Mouse (Mus musculus): ENCODE results near the gene Bcl2l13. TPM values are rescaled to one million over a fixed set of nuclear protein-coding genes. Genes with fewer than 3 reads are reported as not detected.
A peak's percentile ranks its signal among the peaks of the same experiment; 100 is the strongest.

Gene Bcl2l13
- polyA plus RNA-seq, 1 experiment = 32.8 TPM

DNA sequence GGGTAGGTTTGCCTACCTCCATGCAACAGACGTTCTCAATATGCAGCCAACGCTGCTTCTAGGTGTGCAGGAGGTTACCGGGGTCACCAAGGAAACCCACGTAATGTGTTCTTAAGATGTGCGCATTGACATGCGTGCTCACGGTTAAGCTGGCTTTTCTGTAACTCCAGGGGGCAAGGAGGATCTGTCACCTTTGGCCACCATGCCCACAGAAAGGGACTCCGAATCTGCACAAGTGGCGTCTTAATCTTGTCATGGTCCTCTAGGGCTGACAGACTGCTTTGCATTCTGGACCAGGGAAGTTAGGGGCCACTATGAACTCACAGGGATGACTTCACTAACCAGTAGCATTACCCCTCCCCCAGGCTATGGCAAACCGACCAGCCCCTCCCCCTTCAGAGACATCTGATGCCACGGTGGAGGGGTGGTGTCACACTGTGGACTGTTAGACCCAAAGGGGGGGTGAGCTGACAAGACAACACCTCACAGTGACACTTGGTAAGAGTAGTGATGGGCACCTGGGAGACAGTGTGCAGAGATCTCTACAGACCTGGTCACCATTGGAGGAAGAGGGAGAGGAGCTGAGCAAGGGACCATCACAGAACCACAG lies 102.1 kb downstream of the Bcl2l13 start:
- Histone ChIP-seq H3K79me2 (ENCODE audit: control insufficient read depth, insufficient read depth) (no peaks in the 10 kb centered on the region), H3K4me3 (no peak overlapping the region), H3K4me2 (ENCODE audit: low read depth) (no peak overlapping the region), H3ac (ENCODE audit: control insufficient read depth, insufficient read length) (no peak overlapping the region), H3K36me3 (ENCODE audit: control insufficient read depth, insufficient read depth) (peaks cover 4% of the 10 kb centered on the region), H3K27me3 (ENCODE audit: control insufficient read depth, insufficient read depth, insufficient read length) (no peaks in the 10 kb centered on the region)
- TF ChIP-seq TCF12 (IDR thresholded peaks at IDR 0.05; ENCODE audit: insufficient read depth, poor library complexity, severe bottlenecking) (no peak), REST (IDR thresholded peaks at IDR 0.05; ENCODE audit: insufficient read depth, insufficient read length) (no peak)

DNA sequence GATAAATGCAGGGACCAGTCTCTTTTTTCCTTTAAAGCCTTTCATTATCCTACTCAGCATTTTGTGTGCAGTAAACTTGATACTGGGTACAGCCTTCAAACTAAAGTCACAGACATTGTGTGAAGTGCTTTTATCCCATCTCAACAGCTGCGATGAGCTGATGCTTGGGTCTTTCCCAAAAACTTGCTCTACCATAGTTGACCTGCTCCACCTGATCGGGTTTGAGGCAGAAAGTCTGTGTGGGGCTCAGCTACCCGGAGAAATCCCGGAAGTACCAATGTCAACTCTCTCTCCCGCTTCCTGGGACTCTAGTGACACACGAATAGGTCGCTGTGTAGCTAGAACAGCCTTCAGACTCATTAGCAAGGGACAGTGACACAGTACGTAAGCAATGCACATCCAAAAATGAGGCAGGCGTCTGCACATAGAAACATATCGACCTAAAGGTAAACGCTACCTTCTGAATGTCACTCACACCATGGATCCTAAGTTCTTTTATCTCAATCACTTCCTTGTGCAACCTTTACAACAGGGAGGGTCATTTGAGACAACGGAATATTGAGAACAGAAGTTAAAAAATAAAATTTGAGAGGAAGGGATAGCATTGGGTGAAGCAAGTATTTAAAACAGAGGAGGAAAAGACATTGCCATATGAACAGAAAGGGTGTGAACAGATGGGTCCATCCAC lies 102.9 kb downstream of the Bcl2l13 start:
- TF ChIP-seq TCF12 (IDR thresholded peaks at IDR 0.05; ENCODE audit: insufficient read depth, poor library complexity, severe bottlenecking) = peak; percentile 48
- TF ChIP-seq CEBPB (IDR thresholded peaks at IDR 0.05; ENCODE audit: insufficient read depth, poor library complexity, severe bottlenecking) = no peak
- TF ChIP-seq MYOD1 (IDR thresholded peaks at IDR 0.05; ENCODE audit: control insufficient read depth in 1 of 3, insufficient read length in 2 of 3, low read depth in 2 of 3) = peak in 2 of 3 experiments; percentile 60 to 74
- no peak for TF ChIP-seq USF1 (IDR thresholded peaks at IDR 0.05; ENCODE audit: low read depth)
- no peak for TF ChIP-seq REST (IDR thresholded peaks at IDR 0.05; ENCODE audit: insufficient read depth, insufficient read length)
- no peak for TF ChIP-seq POLR2A (IDR thresholded peaks at IDR 0.05; ENCODE audit: insufficient read length, low read depth)
- peak in 2 of 3 experiments; percentile 58 to 72 for TF ChIP-seq MYOG (IDR thresholded peaks at IDR 0.05; ENCODE audit: control insufficient read depth in 1 of 3, insufficient read depth in 1 of 3, insufficient read length in 2 of 3, low read depth in 2 of 3)
- TF ChIP-seq MAX (IDR thresholded peaks at IDR 0.05; ENCODE audit: low read depth) = no peak
- Histone ChIP-seq H3K27me3 (ENCODE audit: control insufficient read depth, insufficient read depth, insufficient read length) (no peaks in the 10 kb centered on the region), H3K4me3 (no peak overlapping the region), H3K4me2 (ENCODE audit: low read depth) (no peak overlapping the region), H3K36me3 (ENCODE audit: control insufficient read depth, insufficient read depth) (peaks cover 3% of the 10 kb centered on the region), H3ac (ENCODE audit: control insufficient read depth, insufficient read length) (no peak overlapping the region), H3K79me2 (ENCODE audit: control insufficient read depth, insufficient read depth) (no peaks in the 10 kb centered on the region)

DNA sequence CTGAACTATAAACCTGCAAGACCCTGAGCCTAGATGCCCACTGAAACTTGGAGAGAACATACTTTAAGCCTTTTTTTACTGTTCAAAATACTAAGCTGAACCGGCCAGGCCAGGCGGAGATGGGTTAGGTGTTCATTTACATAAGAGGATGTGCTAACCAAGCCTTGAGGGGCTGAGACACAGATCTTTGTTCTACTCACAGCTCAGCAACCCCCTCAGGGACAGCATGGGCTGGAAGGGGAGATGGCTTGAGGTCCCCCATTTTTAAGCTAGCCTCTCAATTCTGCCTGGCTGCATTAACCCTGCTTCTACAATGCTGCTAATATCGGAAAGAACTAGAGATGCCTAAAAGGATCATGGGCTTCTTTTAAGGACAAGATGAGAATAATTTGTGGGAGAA lies 103.8 kb downstream of the Bcl2l13 start:
- H3K4me2 ChIP-seq (ENCODE audit: low read depth) = no peak overlapping the region
- H3K4me3 ChIP-seq = no peak overlapping the region
- no peaks in the 10 kb centered on the region for H3K27me3 ChIP-seq (ENCODE audit: control insufficient read depth, insufficient read depth, insufficient read length)
- no peaks in the 10 kb centered on the region for H3K79me2 ChIP-seq (ENCODE audit: control insufficient read depth, insufficient read depth)
- H3K36me3 ChIP-seq (ENCODE audit: control insufficient read depth, insufficient read depth) = no peaks in the 10 kb centered on the region
- TF ChIP-seq E2F4 (IDR thresholded peaks at IDR 0.05; ENCODE audit: insufficient read depth) (no peak), SRF (IDR thresholded peaks at IDR 0.05; ENCODE audit: control insufficient read depth, insufficient read length, low read depth) (no peak)
- H3ac ChIP-seq (ENCODE audit: control insufficient read depth, insufficient read length) = no peak overlapping the region

DNA sequence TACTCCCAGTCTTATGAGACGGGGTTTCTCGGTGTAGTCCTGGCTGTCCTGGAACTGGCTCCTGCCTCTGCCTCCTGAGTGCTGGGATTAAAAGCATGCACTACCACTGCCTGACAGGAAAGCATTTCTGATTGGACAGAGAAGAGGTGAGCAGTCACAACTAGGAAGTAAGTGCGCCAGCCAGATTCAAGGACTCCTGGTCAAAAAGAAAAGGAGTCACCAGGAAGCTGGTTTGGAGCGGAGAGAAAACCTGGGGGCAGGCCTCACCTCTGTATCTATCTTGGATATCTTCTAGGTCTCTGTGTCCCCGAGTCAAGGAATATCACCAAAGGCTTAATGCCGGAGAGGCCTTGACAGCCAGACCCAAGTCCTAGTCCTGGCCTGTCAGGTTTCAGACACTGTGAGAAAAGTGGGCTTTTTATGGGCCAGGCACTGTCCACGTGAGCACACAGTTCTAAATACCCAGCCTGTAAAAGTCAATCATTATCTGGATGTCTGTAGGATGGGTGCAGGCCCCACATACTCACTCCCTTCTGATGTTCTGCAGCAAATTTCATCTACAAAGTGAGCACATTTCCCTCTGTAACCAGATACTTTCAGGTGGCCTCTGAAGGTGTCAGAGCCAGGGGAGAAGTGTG lies 104.6 kb downstream of the Bcl2l13 start:
- no peak overlapping the region for H3K4me3 ChIP-seq
- no peaks in the 10 kb centered on the region for H3K27me3 ChIP-seq (ENCODE audit: control insufficient read depth, insufficient read depth, insufficient read length)
- H3K79me2 ChIP-seq (ENCODE audit: control insufficient read depth, insufficient read depth) = no peaks in the 10 kb centered on the region
- TF ChIP-seq CEBPB (IDR thresholded peaks at IDR 0.05; ENCODE audit: insufficient read depth, poor library complexity, severe bottlenecking) (no peak), TCF12 (IDR thresholded peaks at IDR 0.05; ENCODE audit: insufficient read depth, poor library complexity, severe bottlenecking) (no peak), MYOD1 (IDR thresholded peaks at IDR 0.05; ENCODE audit: control insufficient read depth in 1 of 3, insufficient read length in 2 of 3, low read depth in 2 of 3) (no peak), MYOG (IDR thresholded peaks at IDR 0.05; ENCODE audit: control insufficient read depth in 1 of 3, insufficient read depth in 1 of 3, insufficient read length in 2 of 3, low read depth in 2 of 3) (no peak)
- H3K36me3 ChIP-seq (ENCODE audit: control insufficient read depth, insufficient read depth) = no peaks in the 10 kb centered on the region
- no peak overlapping the region for H3ac ChIP-seq (ENCODE audit: control insufficient read depth, insufficient read length)
- H3K4me2 ChIP-seq (ENCODE audit: low read depth) = no peak overlapping the region

DNA sequence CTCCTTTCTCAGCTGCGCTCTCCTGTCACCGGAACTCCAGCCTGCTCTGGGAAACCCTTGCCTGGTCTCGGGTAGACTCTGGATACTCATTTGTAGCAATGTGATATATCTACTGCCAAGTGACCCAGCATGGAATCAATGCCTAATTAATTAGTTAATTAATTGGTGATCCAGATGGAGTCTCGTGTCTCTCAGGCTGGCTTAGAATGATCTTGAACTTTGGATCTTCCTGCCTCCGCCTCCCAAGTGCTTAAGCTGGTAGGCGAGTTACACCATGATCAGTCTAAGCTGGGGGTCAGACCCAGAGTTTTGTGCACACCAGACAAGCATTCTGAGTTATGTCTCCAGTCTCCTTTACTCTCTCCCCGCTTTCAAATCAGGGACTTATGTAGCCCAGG lies 105.1 kb downstream of the Bcl2l13 start:
- H3K36me3 ChIP-seq (ENCODE audit: control insufficient read depth, insufficient read depth) = no peaks in the 10 kb centered on the region
- H3K79me2 ChIP-seq (ENCODE audit: control insufficient read depth, insufficient read depth) = no peaks in the 10 kb centered on the region
- no peak overlapping the region for H3ac ChIP-seq (ENCODE audit: control insufficient read depth, insufficient read length)
- H3K4me3 ChIP-seq = no peak overlapping the region
- TF ChIP-seq E2F4 (IDR thresholded peaks at IDR 0.05; ENCODE audit: insufficient read depth) = no peak
- no peak for TF ChIP-seq MYOG (IDR thresholded peaks at IDR 0.05; ENCODE audit: control insufficient read depth in 1 of 3, insufficient read depth in 1 of 3, insufficient read length in 2 of 3, low read depth in 2 of 3)
- no peaks in the 10 kb centered on the region for H3K27me3 ChIP-seq (ENCODE audit: control insufficient read depth, insufficient read depth, insufficient read length)
- H3K4me2 ChIP-seq (ENCODE audit: low read depth) = no peak overlapping the region

DNA sequence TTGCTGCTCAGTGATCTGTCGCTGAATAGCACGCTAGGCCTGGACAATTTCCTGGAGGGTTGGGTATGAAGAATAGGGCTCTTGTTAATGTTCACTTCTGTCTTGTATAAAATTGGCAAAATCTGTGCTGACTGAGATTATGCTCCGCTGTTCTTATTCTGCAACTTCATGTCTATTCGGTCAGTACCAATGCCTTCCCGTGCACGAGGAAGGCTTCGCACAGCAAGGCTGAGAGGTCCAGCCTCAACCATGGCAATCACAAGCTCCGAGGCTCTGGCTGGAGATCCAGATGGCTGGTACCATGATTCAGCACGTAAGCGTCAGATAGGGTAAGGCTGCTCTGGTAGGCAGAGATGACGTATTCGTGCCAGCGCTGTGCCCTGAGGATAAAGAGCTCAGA lies 105.6 kb downstream of the Bcl2l13 start:
- TF ChIP-seq TCF3 (IDR thresholded peaks at IDR 0.05; ENCODE audit: insufficient read length, low read depth) (no peak), E2F4 (IDR thresholded peaks at IDR 0.05; ENCODE audit: insufficient read depth) (no peak), SRF (IDR thresholded peaks at IDR 0.05; ENCODE audit: control insufficient read depth, insufficient read length, low read depth) (no peak), POLR2A (IDR thresholded peaks at IDR 0.05; ENCODE audit: insufficient read length, low read depth) (no peak), POLR2AphosphoS2 (IDR thresholded peaks at IDR 0.05; ENCODE audit: insufficient read length, low read depth) (no peak), MYOD1 (IDR thresholded peaks at IDR 0.05; ENCODE audit: control insufficient read depth in 1 of 3, insufficient read length in 2 of 3, low read depth in 2 of 3) (no peak), CEBPB (IDR thresholded peaks at IDR 0.05; ENCODE audit: insufficient read depth, poor library complexity, severe bottlenecking) (no peak), REST (IDR thresholded peaks at IDR 0.05; ENCODE audit: insufficient read depth, insufficient read length) (no peak), MAX (IDR thresholded peaks at IDR 0.05; ENCODE audit: low read depth) (no peak), MYOG (IDR thresholded peaks at IDR 0.05; ENCODE audit: control insufficient read depth in 1 of 3, insufficient read depth in 1 of 3, insufficient read length in 2 of 3, low read depth in 2 of 3) (no peak), USF1 (IDR thresholded peaks at IDR 0.05; ENCODE audit: low read depth) (no peak), TCF12 (IDR thresholded peaks at IDR 0.05; ENCODE audit: insufficient read depth, poor library complexity, severe bottlenecking) (no peak)
- Histone ChIP-seq H3ac (ENCODE audit: control insufficient read depth, insufficient read length) (no peak overlapping the region), H3K27me3 (ENCODE audit: control insufficient read depth, insufficient read depth, insufficient read length) (no peaks in the 10 kb centered on the region), H3K36me3 (ENCODE audit: control insufficient read depth, insufficient read depth) (no peaks in the 10 kb centered on the region), H3K4me2 (ENCODE audit: low read depth) (no peak overlapping the region), H3K79me2 (ENCODE audit: control insufficient read depth, insufficient read depth) (no peaks in the 10 kb centered on the region), H3K4me3 (no peak overlapping the region)

All from myocyte (in vitro differentiated cells).